Mouse (Mus musculus): ENCODE results near the gene Kif14. TPM values are rescaled to one million over a fixed set of nuclear protein-coding genes. Genes with fewer than 3 reads are reported as not detected.

Kif14 gene
- total and polyA plus RNA-seq, 3 experiments, result 6.5 to 15.8 TPM; not detected in 1

DNA sequence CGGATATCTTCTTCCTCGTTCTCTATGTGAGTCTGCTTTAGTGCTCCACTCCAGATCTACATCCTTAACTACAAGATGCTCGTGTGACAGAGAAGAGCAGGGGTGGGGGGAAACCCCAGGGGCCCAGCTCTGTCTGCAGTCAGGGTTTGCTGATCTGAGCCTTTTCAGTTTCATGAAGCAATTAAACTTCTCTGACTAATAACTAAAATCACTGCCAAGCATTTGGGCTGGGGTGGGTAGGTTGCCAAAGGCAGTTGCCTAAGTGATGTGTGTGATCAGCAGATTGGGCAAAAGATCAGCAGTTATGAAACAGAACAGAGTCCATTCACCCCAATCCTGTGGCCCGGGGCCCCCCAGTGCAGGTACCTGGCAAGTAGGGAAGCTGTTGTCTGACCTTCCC is 72.1 kb downstream of the Kif14 start:
- TF ChIP-seq USF1 (IDR thresholded peaks at IDR 0.05; ENCODE audit: low read depth, low read length), result no peak
- TF ChIP-seq SIN3A (IDR thresholded peaks at IDR 0.05; ENCODE audit: low read length), result no peak
- no peak for TF ChIP-seq TCF12 (IDR thresholded peaks at IDR 0.05; ENCODE audit: low read depth, low read length)
- no peak for TF ChIP-seq CHD2 (IDR thresholded peaks at IDR 0.05; ENCODE audit: low read length)
- no peak for TF ChIP-seq RCOR1 (IDR thresholded peaks at IDR 0.05; ENCODE audit: low read depth, low read length)

DNA sequence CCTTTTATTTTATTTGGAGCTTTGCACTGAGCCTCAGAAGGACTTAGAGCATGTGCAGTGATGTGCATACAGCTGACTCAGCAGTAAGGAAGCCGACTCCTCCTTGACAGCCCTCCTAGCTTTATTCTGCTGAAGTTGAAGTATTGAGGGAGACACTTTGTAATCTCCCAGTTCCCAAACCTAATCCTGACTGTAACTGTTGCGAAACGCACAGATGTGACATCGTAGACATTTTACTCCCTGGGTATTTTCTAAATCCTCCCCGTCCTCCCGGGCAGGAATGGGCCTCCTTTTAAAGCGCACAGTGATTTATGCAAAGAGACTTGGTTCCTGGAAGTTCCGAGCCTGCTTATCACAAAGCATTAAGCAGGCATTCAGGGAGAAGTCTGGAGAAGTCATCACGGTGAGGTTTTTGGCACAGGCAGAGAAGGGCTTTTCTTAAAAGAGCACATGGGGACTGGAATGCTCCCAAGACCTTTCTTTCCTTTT is 74.3 kb downstream of the Kif14 start:
- no peaks in the 10 kb centered on the region for H3K36me3 ChIP-seq (ENCODE audit: control insufficient read depth in 1 of 2, insufficient read depth in 2 of 2, low read length in 2 of 2)
- DNase-seq (ENCODE audit: low read depth, low spot score), result no peak
- no peaks in the 10 kb centered on the region for H3K79me2 ChIP-seq (ENCODE audit: control insufficient read depth, insufficient read depth, low read length, poor library complexity)
- TF ChIP-seq BHLHE40 (IDR thresholded peaks at IDR 0.05; ENCODE audit: borderline replicate concordance, low read depth, low read length) (no peak), UBTF (IDR thresholded peaks at IDR 0.05; ENCODE audit: borderline replicate concordance, insufficient read depth, low read depth, low read length) (no peak), TCF12 (IDR thresholded peaks at IDR 0.05; ENCODE audit: low read depth, low read length) (no peak), MAFK (IDR thresholded peaks at IDR 0.05; ENCODE audit: borderline replicate concordance, low read depth, low read length) (no peak)
- no peaks in the 10 kb centered on the region for H3K4me1 ChIP-seq (ENCODE audit: control insufficient read depth in 1 of 2, insufficient read depth in 2 of 2, low read length in 2 of 2)
- no peaks in the 10 kb centered on the region for H3K9me3 ChIP-seq (replicated peaks; ENCODE audit: insufficient read depth, low read length)
- H3K27ac ChIP-seq (ENCODE audit: control insufficient read depth, low read depth, low read length), result no peak overlapping the region
- H3K9ac ChIP-seq (ENCODE audit: control insufficient read depth, low read depth, low read length, poor library complexity, severe bottlenecking), result no peak overlapping the region
- H3K27me3 ChIP-seq (ENCODE audit: control insufficient read depth in 1 of 2, insufficient read depth in 2 of 2, low read length in 2 of 2), result no peaks in the 10 kb centered on the region
- H3K4me3 ChIP-seq (ENCODE audit: control insufficient read depth in 1 of 2, insufficient read depth in 1 of 2, low read depth in 2 of 2, low read length in 2 of 2), result no peak overlapping the region

More for the DNA sequence above, 72.1 kb downstream of the Kif14 start:
- H3K27me3 ChIP-seq (ENCODE audit: control insufficient read depth in 1 of 2, insufficient read depth in 2 of 2, low read length in 2 of 2), result no peaks in the 10 kb centered on the region
- DNase-seq (ENCODE audit: low read depth, low spot score), result no peak
- H3K79me2 ChIP-seq (ENCODE audit: control insufficient read depth, insufficient read depth, low read length, poor library complexity), result no peaks in the 10 kb centered on the region
- H3K27ac ChIP-seq (ENCODE audit: control insufficient read depth, low read depth, low read length), result no peak overlapping the region
- no peaks in the 10 kb centered on the region for H3K36me3 ChIP-seq (ENCODE audit: control insufficient read depth in 1 of 2, insufficient read depth in 2 of 2, low read length in 2 of 2)
- no peaks in the 10 kb centered on the region for H3K9me3 ChIP-seq (replicated peaks; ENCODE audit: insufficient read depth, low read length)
- H3K4me3 ChIP-seq (ENCODE audit: control insufficient read depth in 1 of 2, insufficient read depth in 1 of 2, low read depth in 2 of 2, low read length in 2 of 2), result no peak overlapping the region
- H3K4me1 ChIP-seq (ENCODE audit: control insufficient read depth in 1 of 2, insufficient read depth in 2 of 2, low read length in 2 of 2), result no peaks in the 10 kb centered on the region
- no peak overlapping the region for H3K9ac ChIP-seq (ENCODE audit: control insufficient read depth, low read depth, low read length, poor library complexity, severe bottlenecking)

DNA sequence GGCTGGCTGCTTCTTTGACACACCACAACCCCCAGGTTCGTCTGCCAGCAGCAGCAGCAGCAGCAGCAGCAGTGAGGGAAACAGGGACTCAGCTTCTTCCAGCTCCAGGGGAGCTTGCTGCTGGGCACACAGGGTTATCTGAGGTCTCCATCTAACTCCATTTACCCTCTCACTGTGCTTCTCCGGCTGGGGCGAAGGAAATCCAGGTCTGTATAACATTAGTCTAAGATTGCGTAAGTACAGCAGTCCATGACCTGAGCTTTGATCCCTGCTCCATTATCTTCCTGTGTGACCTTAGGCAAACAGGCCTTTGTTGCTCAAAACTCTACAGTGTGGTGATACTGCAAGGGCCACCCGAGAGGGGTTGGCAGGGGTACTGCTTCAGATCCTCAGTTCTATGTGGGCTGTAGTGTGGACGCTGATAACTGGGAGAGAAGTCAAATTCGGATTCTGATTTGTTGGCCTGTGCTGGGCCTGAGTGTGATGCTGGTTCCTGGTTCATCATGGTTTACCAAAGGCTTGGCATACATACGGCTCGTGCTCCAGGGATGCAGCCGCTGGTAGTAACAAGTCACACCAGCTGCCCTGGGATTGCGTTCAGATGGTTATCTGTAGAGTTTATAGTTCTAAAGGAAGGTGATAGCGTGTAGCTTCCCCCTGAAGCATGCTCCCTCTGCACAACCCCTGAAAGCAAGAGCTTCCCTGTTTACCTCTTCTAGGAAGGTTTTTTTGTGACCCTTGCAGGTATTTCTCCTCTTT is 75.7 kb downstream of the Kif14 start:
- DNase-seq (ENCODE audit: low read depth, low spot score), result no peak
- H3K27ac ChIP-seq (ENCODE audit: control insufficient read depth, low read depth, low read length), result no peak overlapping the region

More for the DNA sequence above, 75.7 kb downstream of the Kif14 start:
- Histone ChIP-seq H3K9ac (ENCODE audit: control insufficient read depth, low read depth, low read length, poor library complexity, severe bottlenecking) (no peak overlapping the region), H3K4me1 (ENCODE audit: control insufficient read depth in 1 of 2, insufficient read depth in 2 of 2, low read length in 2 of 2) (no peaks in the 10 kb centered on the region), H3K9me3 (replicated peaks; ENCODE audit: insufficient read depth, low read length) (no peaks in the 10 kb centered on the region), H3K27me3 (ENCODE audit: control insufficient read depth in 1 of 2, insufficient read depth in 2 of 2, low read length in 2 of 2) (no peaks in the 10 kb centered on the region), H3K4me3 (ENCODE audit: control insufficient read depth in 1 of 2, insufficient read depth in 1 of 2, low read depth in 2 of 2, low read length in 2 of 2) (no peak overlapping the region), H3K36me3 (ENCODE audit: control insufficient read depth in 1 of 2, insufficient read depth in 2 of 2, low read length in 2 of 2) (no peaks in the 10 kb centered on the region), H3K79me2 (ENCODE audit: control insufficient read depth, insufficient read depth, low read length, poor library complexity) (no peaks in the 10 kb centered on the region)
- TF ChIP-seq USF1 (IDR thresholded peaks at IDR 0.05; ENCODE audit: low read depth, low read length) (no peak), HCFC1 (IDR thresholded peaks at IDR 0.05; ENCODE audit: low read depth, low read length) (no peak), EP300 (IDR thresholded peaks at IDR 0.05; ENCODE audit: low read depth in 1 of 2, low read length in 2 of 2) (no peak), POLR2AphosphoS5 (IDR thresholded peaks at IDR 0.05; ENCODE audit: borderline replicate concordance, low read depth, low read length) (no peak), ETS1 (IDR thresholded peaks at IDR 0.05; ENCODE audit: low read depth, low read length) (no peak)
